Mouse (Mus musculus): ENCODE data around the gene Frmd4a.

Frmd4a gene

GRCm38 (mm10) chr2:4286390-4286901, 268.9 kb downstream of the Frmd4a start:
- DNase-seq (ENCODE audit: low spot score in 2 of 2), result no peak

DNA sequence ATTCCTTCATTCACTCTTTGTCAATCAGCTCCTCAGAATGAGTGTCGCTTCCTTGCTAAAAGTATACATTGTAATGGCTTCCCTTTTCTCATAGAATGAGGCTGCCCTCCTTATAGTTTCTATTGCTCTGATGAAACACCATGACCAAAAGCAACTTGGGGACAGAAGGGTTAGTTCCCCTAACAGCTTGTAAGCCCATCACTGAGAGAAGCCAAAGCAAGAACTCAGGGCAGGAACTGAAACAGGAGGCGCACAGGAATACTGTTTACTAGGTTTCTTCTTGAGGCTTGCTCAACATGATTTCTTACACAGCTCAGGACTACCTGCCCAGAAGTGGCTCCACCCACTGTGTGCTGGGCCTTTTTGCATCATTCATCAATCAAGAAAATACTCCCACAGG, 273.0 kb downstream of the Frmd4a start:
- no peak for DNase-seq (ENCODE audit: low spot score in 2 of 2)

DNA sequence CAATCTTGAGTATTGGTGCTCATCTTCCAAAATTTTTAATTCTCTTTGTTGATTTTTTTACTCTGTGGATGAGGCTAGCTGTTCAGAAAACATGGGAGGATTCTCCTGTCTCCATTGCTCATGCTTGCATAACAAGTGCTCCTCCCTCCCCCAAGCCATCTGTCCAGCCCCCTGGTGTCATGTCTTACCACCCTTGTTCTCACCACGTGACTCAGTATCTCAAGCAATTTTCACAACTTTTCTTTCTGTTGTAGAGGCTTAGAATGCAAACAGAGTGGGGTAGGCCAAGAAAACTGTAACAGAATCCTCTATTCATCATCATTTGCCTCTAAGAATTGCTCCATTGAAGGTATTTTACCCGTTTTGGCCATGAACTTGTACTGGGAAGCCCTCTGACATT, 273.6 kb downstream of the Frmd4a start:
- DNase-seq (ENCODE audit: low spot score in 2 of 2), result no peak

DNA sequence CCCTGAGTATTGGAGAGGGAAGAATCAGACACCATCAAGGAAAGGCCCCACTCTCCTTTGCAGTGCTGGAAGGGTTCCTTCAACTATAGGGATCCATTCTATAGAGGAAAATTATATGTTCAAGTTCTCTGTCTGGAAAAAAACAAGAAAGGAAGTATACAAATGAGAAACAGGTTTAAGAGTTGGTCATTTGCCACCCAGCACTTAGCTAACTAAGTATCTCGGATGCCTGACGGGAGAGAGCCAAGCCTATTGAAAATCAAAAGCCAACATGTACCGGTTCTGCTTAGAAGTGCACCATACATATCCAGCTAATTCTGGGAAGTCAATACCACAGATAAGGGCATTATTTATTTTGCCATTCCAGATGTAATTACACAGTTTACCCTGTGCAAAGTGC, 274.2 kb downstream of the Frmd4a start:
- no peak for DNase-seq (ENCODE audit: low spot score in 2 of 2)

DNA sequence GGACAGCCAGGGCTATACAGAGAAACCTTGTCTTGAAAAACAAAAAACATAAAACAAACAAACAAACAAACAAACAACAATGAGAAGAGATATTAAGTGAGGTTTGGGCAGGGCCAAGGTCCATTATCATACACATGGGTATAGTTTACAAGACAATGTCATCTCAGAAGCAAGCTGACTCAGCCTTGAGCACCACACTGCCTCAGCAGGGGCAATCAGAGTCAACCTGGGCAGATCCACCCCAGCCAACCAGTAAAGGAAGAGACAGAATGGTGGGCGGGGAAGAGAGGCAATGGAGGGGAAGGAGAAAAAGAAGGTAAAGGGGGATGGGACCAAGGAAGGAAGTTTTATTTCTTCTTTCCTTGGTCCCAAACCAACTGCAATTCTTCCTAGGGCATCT, 276.2 kb downstream of the Frmd4a start:
- DNase-seq (ENCODE audit: low spot score in 2 of 2), result no peak

DNA sequence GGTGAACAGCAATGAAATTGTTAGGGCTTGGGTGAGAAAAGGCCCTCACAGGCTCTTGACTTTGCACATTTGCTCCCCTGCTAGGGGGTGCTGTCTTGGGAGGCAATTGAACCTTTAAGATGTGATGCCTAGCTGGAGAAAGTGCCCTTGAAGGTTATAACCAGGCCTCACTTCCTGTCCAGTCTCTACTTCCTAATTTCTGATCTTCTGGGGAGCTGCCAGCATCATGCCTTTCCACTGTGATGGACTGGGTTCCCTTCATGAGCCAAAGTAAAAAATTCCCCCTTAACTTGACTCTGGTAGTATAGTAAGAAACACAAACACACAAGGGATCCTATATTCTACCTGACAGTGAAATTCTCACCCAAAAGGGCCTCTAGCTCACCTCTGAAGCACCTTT, 278.1 kb downstream of the Frmd4a start:
- DNase-seq (ENCODE audit: low spot score in 2 of 2), result no peak

- no peak for DNase-seq (ENCODE audit: low spot score in 2 of 2)
Observed at GRCm38 (mm10) chr2:4296881-4297280, 279.4 kb downstream of the Frmd4a start.

- DNase-seq (ENCODE audit: low spot score in 2 of 2), result no peak
Observed at GRCm38 (mm10) chr2:4298325-4299215, 281.1 kb downstream of the Frmd4a start.

GRCm38 (mm10) chr2:4299593-4299992, 282.1 kb downstream of the Frmd4a start:
- no peak for DNase-seq (ENCODE audit: low spot score in 2 of 2)

DNA sequence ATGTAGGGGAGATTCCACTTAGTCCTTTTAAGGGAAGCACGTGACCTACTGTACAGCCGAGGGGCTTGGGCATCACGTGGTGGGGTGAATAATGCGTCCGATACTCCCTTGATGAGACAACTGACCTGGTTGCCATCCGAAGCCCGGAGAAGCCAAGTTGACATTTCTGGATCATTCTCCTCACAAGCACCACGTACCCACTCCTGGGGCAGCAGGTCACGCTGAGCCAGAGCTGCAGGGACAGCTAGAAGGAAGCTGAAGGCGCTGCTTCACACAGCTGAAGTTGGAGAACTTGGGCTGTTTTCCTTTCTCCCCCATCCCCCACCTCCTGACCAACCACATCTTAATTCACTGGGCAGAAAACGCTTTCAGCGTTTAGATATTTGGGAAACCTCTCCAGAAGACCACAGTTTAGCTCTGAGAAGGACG, 282.9 kb downstream of the Frmd4a start:
- DNase-seq (ENCODE audit: low spot score in 2 of 2), result no peak

- DNase-seq (ENCODE audit: low spot score in 2 of 2), result no peak
Observed at GRCm38 (mm10) chr2:4300816-4301215, 283.3 kb downstream of the Frmd4a start.

- no peak for DNase-seq (ENCODE audit: low spot score in 2 of 2)
Observed at GRCm38 (mm10) chr2:4301256-4301655, 283.7 kb downstream of the Frmd4a start.

DNA sequence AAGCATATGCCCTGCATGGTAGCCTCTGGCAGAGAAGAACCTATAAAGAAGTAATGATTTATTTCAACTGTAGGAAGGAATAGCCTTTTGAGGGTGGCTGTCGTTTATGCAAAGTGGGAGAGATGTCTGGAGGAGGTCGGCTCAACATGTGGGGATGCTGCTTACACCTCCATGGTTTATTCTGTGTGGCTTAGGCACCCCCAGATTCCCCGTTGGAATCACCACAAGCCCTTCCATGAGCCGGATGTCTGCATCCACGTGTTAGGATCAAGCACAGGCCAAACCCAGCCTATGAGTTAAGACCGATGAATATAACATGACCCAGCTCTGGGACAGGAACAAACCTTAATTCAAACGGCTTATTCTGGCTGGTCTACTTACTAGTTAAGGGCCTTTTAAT, 284.2 kb downstream of the Frmd4a start:
- DNase-seq (ENCODE audit: low spot score in 2 of 2), result no peak

DNA sequence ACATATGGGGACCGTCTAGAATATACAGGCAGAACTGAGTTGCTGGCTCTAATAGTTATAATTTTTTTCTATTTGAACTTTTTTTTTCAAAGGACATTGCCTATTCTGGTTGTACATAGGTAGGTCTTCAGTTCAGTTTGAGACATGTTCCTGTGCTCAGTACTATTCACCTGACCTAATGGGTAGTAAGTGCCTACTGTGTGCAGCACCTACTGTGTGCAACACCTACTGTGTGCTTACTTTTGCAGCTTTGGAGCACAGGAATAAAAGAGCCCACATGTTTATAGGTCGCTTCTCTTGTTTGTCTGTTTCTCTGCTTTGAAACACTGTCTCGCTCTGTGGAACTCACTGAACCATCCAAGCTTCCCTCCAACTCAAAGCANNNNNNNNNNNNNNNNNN, 284.6 kb downstream of the Frmd4a start:
- no peak for DNase-seq (ENCODE audit: low spot score in 2 of 2)

DNA sequence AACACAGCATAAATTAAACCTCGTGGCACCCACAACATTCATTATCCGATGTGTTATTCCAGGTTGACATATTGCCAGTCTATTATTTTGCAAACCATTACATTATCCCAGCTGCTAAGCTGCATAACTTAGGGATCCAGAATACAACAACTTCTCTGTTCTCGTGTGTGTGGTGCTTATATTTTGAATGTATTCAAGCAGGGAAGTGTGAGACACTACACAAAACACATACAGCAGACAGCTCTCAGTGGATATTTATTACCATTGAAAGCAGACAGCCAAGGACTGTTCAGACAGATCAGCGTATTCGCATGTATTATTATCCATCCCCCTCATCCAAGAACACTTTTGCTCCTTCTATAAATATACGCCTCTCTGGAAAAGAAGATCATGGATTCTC, 289.6 kb downstream of the Frmd4a start:
- no peak for DNase-seq (ENCODE audit: low spot score in 2 of 2)

DNA sequence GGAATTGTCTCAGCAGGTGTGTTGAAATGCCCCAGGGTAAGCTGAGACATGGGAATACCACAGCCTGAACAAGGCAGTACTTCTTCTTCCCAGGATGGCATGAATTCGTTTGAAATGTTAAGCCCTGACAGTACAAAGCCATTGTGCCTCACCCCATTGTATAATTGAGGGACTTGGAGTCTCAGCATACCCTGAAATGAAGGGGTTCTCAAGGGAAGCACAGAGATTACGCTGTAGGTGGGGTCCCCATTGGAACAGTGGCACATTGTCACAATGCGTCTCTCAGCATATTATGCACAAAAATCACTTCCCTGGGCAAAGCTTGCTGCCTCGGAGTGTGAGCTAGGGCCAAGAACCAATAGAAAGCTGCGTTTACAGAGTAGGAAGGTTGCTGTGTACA, 297.0 kb downstream of the Frmd4a start:
- no peak for DNase-seq (ENCODE audit: low spot score in 2 of 2)

DNA sequence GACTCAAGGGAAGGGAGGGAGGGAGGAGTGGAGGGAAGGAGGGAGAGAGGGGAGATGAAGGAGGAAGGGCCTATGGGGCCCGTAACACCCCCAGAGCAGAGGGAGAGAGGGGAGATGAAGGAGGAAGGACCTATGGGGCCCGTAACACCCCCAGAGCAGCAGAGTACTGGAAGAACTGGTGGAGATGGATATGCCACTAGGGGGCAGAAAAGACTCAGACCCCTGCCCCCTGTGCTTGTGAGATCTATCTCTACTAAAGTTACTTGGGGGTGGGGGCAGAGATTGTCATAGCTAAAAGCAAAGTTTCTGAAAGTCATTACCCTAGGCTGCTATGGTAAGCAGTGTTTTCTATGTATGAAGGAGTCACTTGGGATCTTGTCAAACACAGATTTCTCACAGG, 299.1 kb downstream of the Frmd4a start:
- DNase-seq (ENCODE audit: low spot score in 2 of 2), result no peak

GRCm38 (mm10) chr2:4318134-4318533, 300.6 kb downstream of the Frmd4a start:
- no peak for DNase-seq (ENCODE audit: low spot score in 2 of 2)

GRCm38 (mm10) chr2:4326241-4327010, 308.9 kb downstream of the Frmd4a start:
- no peak for DNase-seq (ENCODE audit: low spot score in 2 of 2)

DNA sequence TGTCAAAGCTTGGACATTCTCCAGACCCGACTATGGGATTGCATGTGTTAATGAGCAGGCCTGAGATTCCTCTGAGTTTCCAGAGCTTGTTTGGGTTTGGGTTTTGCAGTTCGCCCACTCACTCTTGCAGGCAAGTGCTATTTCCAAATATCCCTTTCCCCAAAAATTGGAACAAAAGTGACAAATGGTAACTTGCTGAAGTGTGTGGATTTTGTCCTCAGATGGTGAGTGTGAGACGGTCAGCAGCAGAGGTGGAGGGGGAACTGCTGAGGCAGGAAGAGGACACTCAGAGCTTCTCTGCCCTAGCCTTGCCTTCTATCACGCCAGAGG, 309.5 kb downstream of the Frmd4a start:
- DNase-seq (ENCODE audit: low spot score in 2 of 2), result no peak

- DNase-seq (ENCODE audit: low spot score in 2 of 2), result no peak
Observed at GRCm38 (mm10) chr2:4332441-4332840, 314.9 kb downstream of the Frmd4a start.

GRCm38 (mm10) chr2:4334201-4334600, 316.7 kb downstream of the Frmd4a start:
- DNase-seq (ENCODE audit: low spot score in 2 of 2), result no peak

DNA sequence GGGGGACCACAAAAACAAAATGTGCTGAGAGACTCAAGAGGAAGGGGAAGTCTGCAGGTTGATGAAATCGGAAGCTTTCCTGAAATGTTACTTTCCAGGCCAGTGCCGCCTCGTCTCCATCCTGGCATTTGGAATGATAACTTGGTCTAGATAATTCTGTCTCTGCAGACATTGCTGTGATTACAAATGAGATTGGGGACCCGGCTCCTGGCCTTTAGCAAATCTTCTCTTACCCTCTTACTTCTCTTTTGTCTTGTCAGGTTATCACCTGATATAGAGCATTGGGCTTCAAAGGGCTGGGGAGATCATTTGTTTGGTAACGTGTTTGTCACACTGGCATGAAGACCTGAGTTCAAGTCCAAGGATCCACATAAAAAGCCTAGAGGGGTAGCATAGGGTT, 317.4 kb downstream of the Frmd4a start:
- no peak for DNase-seq (ENCODE audit: low spot score in 2 of 2)
